Mouse (Mus musculus): ENCODE measurements at regions not wholly inside any gene's neighbourhood (a gene's known extent, or its start where the extent isn't known, plus 50 kb on each side); places are given as distances from the start of the nearest gene placed in this dataset.

DNA sequence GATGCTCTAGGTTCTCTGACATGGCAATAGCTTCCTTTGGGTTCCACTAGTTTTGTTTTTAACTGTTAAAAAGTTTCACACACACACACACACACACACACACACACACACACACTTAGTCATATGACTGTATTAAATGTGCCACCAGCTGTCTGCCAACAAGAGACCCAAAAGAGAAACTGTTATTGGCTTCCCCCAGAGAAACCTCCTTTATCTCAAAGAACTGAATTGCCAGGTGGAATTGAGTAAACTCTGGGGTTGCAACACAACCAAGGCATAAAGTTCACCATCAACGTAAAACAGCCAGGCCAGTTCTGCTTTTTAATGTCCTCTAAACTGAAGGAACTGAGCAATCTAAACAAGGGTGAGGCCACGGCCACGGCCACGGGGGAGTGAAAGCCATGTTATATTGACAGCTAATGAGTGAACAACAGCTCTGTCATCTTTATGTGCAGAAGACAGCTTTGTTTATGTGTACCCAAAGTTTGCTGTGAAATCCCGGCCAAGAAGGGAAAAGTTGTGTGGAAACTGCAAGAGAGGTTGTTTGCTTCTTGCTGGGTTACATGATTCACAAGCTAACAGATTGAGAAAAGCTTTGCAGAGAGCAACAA, 69.3 kb downstream of the Btg1 start:
- Histone ChIP-seq H3K4me1 (ENCODE audit: control insufficient read depth, insufficient read depth, low read length) (no peaks in the 10 kb centered on the region), H3K4me2 (ENCODE audit: low read length) (no peak overlapping the region), H3K27ac (replicated peaks; ENCODE audit: low read depth, low read length) (no peak overlapping the region), H3K9ac (replicated peaks; ENCODE audit: low read length) (no peak overlapping the region), H3K27me3 (ENCODE audit: control insufficient read depth, insufficient read depth, low read length) (no peaks in the 10 kb centered on the region), H3K36me3 (ENCODE audit: control insufficient read depth, insufficient read depth, low read length) (no peaks in the 10 kb centered on the region), H3K4me3 (replicated peaks; ENCODE audit: low read depth, low read length) (no peak overlapping the region), H3K9me3 (ENCODE audit: control insufficient read depth, low read length) (no peaks in the 10 kb centered on the region)
- DNase-seq (no peak), ATAC-seq (ENCODE audit: low FRiP score, low TSS enrichment) (no peak)
- 90% methylated on average over 5 of the region's 5 CpGs for WGBS

DNA sequence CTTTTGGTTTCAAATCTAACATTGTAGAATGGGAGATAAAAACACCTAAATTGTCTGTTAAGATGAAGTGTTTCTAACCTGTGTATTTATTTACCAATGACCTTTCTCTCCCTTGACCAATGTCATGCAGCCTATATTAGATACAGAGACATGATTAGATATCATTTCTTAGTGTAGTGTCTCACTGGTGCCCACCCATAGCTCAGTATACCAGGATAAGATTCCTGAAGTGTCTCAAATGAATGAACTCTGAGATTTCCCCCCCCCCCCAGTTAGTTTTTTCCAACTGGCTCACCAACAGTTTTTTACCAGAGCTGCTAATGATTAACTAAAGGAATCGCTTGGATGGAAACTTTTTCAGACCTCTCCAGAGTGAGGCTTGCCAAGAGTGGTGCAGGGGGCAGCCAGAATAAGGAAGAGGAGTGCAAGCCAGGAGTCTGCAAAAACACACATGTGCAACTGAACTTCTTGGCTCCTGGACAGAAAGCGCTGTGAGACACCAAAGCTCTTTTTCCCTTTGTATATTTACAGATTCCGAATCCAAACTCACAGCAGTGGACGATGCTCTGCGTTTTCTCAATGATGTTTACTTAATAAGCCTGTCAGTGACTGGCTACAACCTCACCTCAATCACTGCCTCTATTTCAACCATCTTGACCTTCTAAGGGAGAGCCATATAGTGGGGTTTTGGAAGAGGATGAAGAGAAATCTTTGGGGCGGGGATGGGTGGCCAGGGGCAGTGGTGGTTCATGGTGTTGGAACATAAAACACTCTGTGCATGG, 70.0 kb downstream of the Btg1 start:
- no peak overlapping the region for H3K27ac ChIP-seq (replicated peaks; ENCODE audit: low read depth, low read length)
- H3K27me3 ChIP-seq (ENCODE audit: control insufficient read depth, insufficient read depth, low read length): no peaks in the 10 kb centered on the region
- H3K36me3 ChIP-seq (ENCODE audit: control insufficient read depth, insufficient read depth, low read length): no peaks in the 10 kb centered on the region
- ATAC-seq (ENCODE audit: low FRiP score, low TSS enrichment): no peak
- peak; percentile 29 for DNase-seq
- no peaks in the 10 kb centered on the region for H3K9me3 ChIP-seq (ENCODE audit: control insufficient read depth, low read length)
- H3K9ac ChIP-seq (replicated peaks; ENCODE audit: low read length): no peak overlapping the region
- no peak overlapping the region for H3K4me3 ChIP-seq (replicated peaks; ENCODE audit: low read depth, low read length)
- H3K4me1 ChIP-seq (ENCODE audit: control insufficient read depth, insufficient read depth, low read length): no peaks in the 10 kb centered on the region
- no peak overlapping the region for H3K4me2 ChIP-seq (ENCODE audit: low read length)
- WGBS: 87% methylated on average over 6 of the region's 6 CpGs

DNA sequence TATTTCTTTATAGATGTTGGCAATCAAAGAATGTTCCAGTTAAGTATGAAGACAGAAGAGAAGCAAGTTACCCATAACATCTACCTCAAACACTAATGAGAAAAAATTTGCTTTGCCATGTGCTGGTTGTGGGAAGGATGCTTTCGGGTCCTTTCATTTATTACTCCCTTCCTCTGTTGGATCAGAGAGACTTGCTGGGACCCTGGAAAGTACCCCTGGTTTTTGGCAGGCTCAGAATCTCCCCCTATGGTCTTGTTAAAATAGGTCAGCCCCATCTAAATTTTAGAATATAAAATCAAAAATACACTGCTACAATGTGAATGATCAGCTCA, 70.6 kb downstream of the Btg1 start:
- no peaks in the 10 kb centered on the region for H3K27me3 ChIP-seq (ENCODE audit: control insufficient read depth, insufficient read depth, low read length)
- ATAC-seq (ENCODE audit: low FRiP score, low TSS enrichment) (no peak), DNase-seq (no peak)
- H3K36me3 ChIP-seq (ENCODE audit: control insufficient read depth, insufficient read depth, low read length): no peaks in the 10 kb centered on the region
- H3K27ac ChIP-seq (replicated peaks; ENCODE audit: low read depth, low read length): no peak overlapping the region
- no peak overlapping the region for H3K4me3 ChIP-seq (replicated peaks; ENCODE audit: low read depth, low read length)
- H3K9ac ChIP-seq (replicated peaks; ENCODE audit: low read length): no peak overlapping the region
- no peak overlapping the region for H3K4me2 ChIP-seq (ENCODE audit: low read length)
- WGBS: 91% methylated on average over 1 of the region's 1 CpGs
- H3K9me3 ChIP-seq (ENCODE audit: control insufficient read depth, low read length): no peaks in the 10 kb centered on the region
- H3K4me1 ChIP-seq (ENCODE audit: control insufficient read depth, insufficient read depth, low read length): no peaks in the 10 kb centered on the region

DNA sequence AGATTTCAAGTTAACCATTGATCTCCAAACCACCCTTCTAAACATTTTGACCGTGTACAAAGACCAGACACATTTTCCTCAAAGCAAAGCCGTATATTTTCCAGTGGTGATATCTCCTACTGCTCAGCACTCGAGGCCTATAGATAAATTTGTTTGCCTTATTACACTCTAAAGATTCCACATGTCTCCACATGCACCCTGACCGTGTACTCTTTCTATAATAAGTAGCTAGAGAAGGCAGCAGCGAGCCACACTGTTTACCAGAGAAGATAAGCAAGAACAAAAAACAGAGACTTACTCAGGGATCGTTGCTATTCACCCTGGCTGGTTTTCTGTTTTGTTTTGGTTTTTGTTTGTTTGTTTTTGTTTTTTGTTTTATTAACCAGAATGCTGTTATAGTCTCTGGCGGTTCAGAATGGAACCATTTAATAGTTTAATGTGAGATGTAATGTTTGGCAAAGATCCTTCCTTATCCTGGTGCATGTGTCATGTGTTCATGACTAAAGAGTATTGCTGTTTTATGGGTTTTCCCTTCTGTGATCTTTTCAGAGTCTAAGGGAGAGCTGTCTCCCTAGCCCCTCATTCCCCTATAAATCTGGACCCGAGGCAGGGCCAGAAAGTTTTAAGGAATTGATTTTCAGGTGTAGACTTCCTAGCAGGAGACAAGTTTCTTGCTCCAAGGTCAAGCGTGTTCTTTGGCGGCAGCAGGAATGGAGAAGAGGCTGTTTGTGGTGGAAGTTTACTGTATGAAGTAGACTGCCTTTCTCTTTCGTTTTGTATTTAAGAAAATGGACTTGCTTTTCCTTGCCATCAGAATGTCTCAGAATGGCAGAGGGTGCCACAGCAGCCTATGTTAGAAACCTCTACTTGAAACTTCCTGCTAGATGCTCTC, 73.4 kb downstream of the Btg1 start:
- no peak overlapping the region for H3K4me3 ChIP-seq (replicated peaks; ENCODE audit: low read depth, low read length)
- H3K4me2 ChIP-seq (ENCODE audit: low read length): no peak overlapping the region
- no peaks in the 10 kb centered on the region for H3K9me3 ChIP-seq (ENCODE audit: control insufficient read depth, low read length)
- H3K9ac ChIP-seq (replicated peaks; ENCODE audit: low read length): no peak overlapping the region
- DNase-seq: no peak
- H3K4me1 ChIP-seq (ENCODE audit: control insufficient read depth, insufficient read depth, low read length): no peaks in the 10 kb centered on the region
- no peaks in the 10 kb centered on the region for H3K27me3 ChIP-seq (ENCODE audit: control insufficient read depth, insufficient read depth, low read length)
- no peak for ATAC-seq (ENCODE audit: low FRiP score, low TSS enrichment)
- 87% methylated on average over 11 of the region's 11 CpGs for WGBS
- no peak overlapping the region for H3K27ac ChIP-seq (replicated peaks; ENCODE audit: low read depth, low read length)
- no peaks in the 10 kb centered on the region for H3K36me3 ChIP-seq (ENCODE audit: control insufficient read depth, insufficient read depth, low read length)

DNA sequence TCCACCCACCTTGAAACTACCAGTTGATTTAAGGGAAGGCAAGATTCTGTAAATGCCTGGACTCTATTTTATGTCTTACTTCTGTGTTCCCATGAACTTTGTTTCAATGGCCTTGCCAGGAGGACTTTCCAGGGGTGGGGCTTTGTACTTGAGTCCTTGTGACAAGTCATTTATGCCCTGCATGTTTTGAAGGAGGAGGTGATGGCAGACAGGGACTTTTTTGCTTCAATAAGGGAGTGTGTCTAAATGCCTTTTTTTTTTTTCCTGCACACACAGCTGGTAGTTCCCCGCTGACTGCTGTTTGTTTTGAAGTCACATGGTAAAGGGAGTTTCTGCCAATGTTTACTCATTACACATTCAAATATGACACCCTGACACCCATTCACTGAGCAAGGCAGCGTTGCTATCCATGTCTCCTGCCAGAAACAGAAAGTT, 74.1 kb downstream of the Btg1 start:
- no peaks in the 10 kb centered on the region for H3K4me1 ChIP-seq (ENCODE audit: control insufficient read depth, insufficient read depth, low read length)
- no peak overlapping the region for H3K9ac ChIP-seq (replicated peaks; ENCODE audit: low read length)
- H3K27me3 ChIP-seq (ENCODE audit: control insufficient read depth, insufficient read depth, low read length): no peaks in the 10 kb centered on the region
- H3K27ac ChIP-seq (replicated peaks; ENCODE audit: low read depth, low read length): no peak overlapping the region
- H3K9me3 ChIP-seq (ENCODE audit: control insufficient read depth, low read length): no peaks in the 10 kb centered on the region
- peak; percentile 26 for DNase-seq
- WGBS: 45% methylated on average over 2 of the region's 2 CpGs
- H3K36me3 ChIP-seq (ENCODE audit: control insufficient read depth, insufficient read depth, low read length): no peaks in the 10 kb centered on the region
- H3K4me3 ChIP-seq (replicated peaks; ENCODE audit: low read depth, low read length): no peak overlapping the region
- H3K4me2 ChIP-seq (ENCODE audit: low read length): no peak overlapping the region
- ATAC-seq (ENCODE audit: low FRiP score, low TSS enrichment): no peak

DNA sequence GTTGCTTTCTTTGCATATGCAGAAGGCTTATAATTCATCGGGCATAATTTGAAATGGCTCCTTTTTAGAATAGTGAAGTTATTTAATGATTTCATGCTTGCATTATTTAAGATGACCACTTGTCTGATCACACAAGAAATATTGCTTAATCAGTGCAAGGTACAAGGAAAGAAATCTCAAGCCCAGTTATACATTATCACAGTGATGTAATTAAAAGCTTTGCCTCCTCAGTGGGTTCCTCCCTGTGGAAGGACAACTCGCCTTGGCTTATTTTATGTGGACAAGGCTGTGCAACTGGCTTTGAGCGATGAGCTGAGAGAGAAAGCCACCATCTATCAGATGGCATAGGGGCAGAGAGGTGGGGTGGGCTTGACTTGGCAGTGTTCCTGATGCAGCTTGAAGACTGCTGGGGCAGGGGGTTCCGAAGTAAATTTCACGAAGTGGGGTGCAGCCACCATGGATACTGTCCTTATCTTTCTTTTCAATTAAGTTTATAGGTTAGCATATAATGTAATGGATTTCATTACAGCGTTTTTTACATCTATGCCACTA, 74.6 kb downstream of the Btg1 start:
- H3K4me2 ChIP-seq (ENCODE audit: low read length): no peak overlapping the region
- no peak overlapping the region for H3K9ac ChIP-seq (replicated peaks; ENCODE audit: low read length)
- ATAC-seq (ENCODE audit: low FRiP score, low TSS enrichment) (no peak), DNase-seq (no peak)
- no peak overlapping the region for H3K4me3 ChIP-seq (replicated peaks; ENCODE audit: low read depth, low read length)
- no peak overlapping the region for H3K27ac ChIP-seq (replicated peaks; ENCODE audit: low read depth, low read length)
- no peaks in the 10 kb centered on the region for H3K4me1 ChIP-seq (ENCODE audit: control insufficient read depth, insufficient read depth, low read length)
- no peaks in the 10 kb centered on the region for H3K27me3 ChIP-seq (ENCODE audit: control insufficient read depth, insufficient read depth, low read length)
- no peaks in the 10 kb centered on the region for H3K36me3 ChIP-seq (ENCODE audit: control insufficient read depth, insufficient read depth, low read length)
- no peaks in the 10 kb centered on the region for H3K9me3 ChIP-seq (ENCODE audit: control insufficient read depth, low read length)
- 85% methylated on average over 6 of the region's 6 CpGs for WGBS

DNA sequence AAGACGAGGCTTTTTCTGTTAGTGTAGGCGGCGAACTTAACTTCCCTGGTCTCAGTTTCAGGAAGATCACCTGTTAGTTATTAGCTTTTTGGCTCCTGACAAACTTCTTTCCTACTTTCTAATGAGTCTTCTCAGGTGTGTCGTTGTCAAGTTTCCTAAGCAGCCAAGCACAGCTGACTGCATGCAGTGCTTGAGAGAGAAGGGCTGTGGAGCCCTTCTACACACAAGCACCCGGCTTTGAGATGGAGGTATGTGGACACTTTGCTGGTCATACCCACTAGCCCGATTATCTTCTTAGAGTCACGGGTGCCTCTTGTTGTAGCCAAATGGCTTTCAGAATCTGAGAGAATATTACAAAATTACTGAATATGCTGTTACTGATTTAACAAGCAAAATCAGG, 76.0 kb downstream of the Btg1 start:
- ATAC-seq (ENCODE audit: low FRiP score, low TSS enrichment) (no peak), DNase-seq (no peak)
- Histone ChIP-seq H3K36me3 (ENCODE audit: control insufficient read depth, insufficient read depth, low read length) (no peaks in the 10 kb centered on the region), H3K4me2 (ENCODE audit: low read length) (no peak overlapping the region), H3K27me3 (ENCODE audit: control insufficient read depth, insufficient read depth, low read length) (no peaks in the 10 kb centered on the region), H3K9me3 (ENCODE audit: control insufficient read depth, low read length) (no peaks in the 10 kb centered on the region), H3K4me3 (replicated peaks; ENCODE audit: low read depth, low read length) (no peak overlapping the region), H3K27ac (replicated peaks; ENCODE audit: low read depth, low read length) (no peak overlapping the region), H3K4me1 (ENCODE audit: control insufficient read depth, insufficient read depth, low read length) (no peaks in the 10 kb centered on the region), H3K9ac (replicated peaks; ENCODE audit: low read length) (no peak overlapping the region)
- WGBS: 94% methylated on average over 7 of the region's 7 CpGs

DNA sequence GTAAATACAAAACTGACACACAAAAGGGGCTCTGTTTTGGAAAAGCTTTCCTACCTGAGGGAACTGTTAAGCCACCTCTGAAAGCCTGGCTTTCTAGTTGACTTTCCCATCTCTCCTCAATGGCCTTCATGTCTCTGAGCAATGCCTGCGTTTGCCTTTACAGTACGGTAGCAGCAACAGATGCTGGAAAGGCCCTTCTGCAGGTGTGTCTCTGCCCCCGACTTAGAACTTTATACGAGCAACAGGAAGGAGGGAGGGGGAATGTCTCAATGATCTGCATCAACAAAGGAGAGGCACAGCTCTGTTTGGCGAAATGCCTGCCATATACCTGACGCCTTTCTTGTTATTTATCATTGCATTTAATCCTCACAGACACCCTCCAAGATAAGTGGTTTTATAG, 77.0 kb downstream of the Btg1 start:
- ATAC-seq (ENCODE audit: low FRiP score, low TSS enrichment) (no peak), DNase-seq (no peak)
- Histone ChIP-seq H3K9ac (replicated peaks; ENCODE audit: low read length) (no peak overlapping the region), H3K36me3 (ENCODE audit: control insufficient read depth, insufficient read depth, low read length) (no peaks in the 10 kb centered on the region), H3K4me2 (ENCODE audit: low read length) (no peak overlapping the region), H3K4me1 (ENCODE audit: control insufficient read depth, insufficient read depth, low read length) (no peaks in the 10 kb centered on the region), H3K9me3 (ENCODE audit: control insufficient read depth, low read length) (no peaks in the 10 kb centered on the region), H3K27ac (replicated peaks; ENCODE audit: low read depth, low read length) (no peak overlapping the region), H3K4me3 (replicated peaks; ENCODE audit: low read depth, low read length) (no peak overlapping the region), H3K27me3 (ENCODE audit: control insufficient read depth, insufficient read depth, low read length) (no peaks in the 10 kb centered on the region)
- 89% methylated on average over 6 of the region's 6 CpGs for WGBS
